Comparison of ENCODE assay signal across 9 mouse cellular contexts in the genomic region with DNA sequence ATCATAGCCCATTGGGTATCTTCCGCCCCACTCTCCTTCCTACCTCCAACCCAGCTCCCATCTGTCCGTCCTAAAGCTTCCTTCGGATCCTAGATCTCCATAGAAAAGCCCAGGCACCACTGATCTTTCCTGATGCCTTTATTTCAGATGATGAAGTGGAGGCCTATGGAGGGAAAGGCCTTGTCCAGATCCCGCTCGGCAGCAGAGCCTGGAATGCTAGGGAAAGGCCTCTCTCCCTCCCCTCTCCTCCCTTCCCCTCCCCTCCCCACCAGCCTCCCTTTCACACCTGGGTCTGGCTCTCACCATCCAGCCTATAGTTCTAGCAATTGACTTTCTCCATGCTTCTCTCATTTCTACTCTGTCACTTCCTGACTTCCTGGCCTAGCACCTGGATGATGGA.
A peak's percentile ranks its signal among the peaks of the same experiment; 100 is the strongest.
DNase-seq lines count a peak whose midpoint lies in the region; ATAC-seq lines count a peak whose summit lies in the region.
"Had no signal": no experiment of that assay in that cellular context is flagged by ENCODE, and none has a peak within 500 bp of the region (broad histone marks: within the 10 kb centered on the region; RNA-seq: fewer than 3 reads in every experiment).

No protein-coding gene starts in this region.

- no peak for ATAC-seq in heart, embryonic 12.5 days (ENCODE audit: insufficient number of reproducible peaks, low FRiP score)
- no peak for ATAC-seq in hindbrain, embryonic 12.5 days (ENCODE audit: low FRiP score)
- ATAC-seq in midbrain, embryonic 12.5 days (ENCODE audit: low FRiP score, low read depth) = no peak

- H3K4me3 ChIP-seq in heart, embryonic 12.5 days = peak overlapping the region; percentile 54
- H3K4me3 ChIP-seq in hindbrain, embryonic 12.5 days = peak overlapping the region; percentile 61
- peak overlapping the region; percentile 61; the same call in 1 of the 2 replicates for H3K4me3 ChIP-seq in midbrain, embryonic 12.5 days

- H3K27me3 ChIP-seq in heart, embryonic 12.5 days (replicated peaks) = no peaks in the 10 kb centered on the region
- no peaks in the 10 kb centered on the region for H3K27me3 ChIP-seq in hindbrain, embryonic 12.5 days
- no peaks in the 10 kb centered on the region for H3K27me3 ChIP-seq in midbrain, embryonic 12.5 days

- DNase-seq in heart, postnatal 14 days = no peak
- peak; percentile 20 for DNase-seq in cerebellum, adult 8-10 months
- no peak for DNase-seq in left cerebral cortex, postnatal 10 days (ENCODE audit: extremely low spot score in 1 of 2, low spot score in 2 of 2)
- no peak for DNase-seq in kidney, postnatal 14 days
- DNase-seq in frontal cortex, postnatal 36 days (ENCODE audit: low spot score in 2 of 2) = no peak

- H3K4me1 ChIP-seq in heart, embryonic 12.5 days (replicated peaks) = peaks cover 90% of the 10 kb centered on the region
- H3K4me1 ChIP-seq in hindbrain, embryonic 12.5 days = peaks cover 30% of the 10 kb centered on the region
- H3K4me1 ChIP-seq in midbrain, embryonic 12.5 days = peaks cover 36% of the 10 kb centered on the region

- WGBS in heart, embryonic 12.5 days = 40% methylated on average over 5 of the region's 5 CpGs
- WGBS in hindbrain, embryonic 12.5 days = 48% methylated on average over 5 of the region's 5 CpGs
- 51% methylated on average over 5 of the region's 5 CpGs for WGBS in midbrain, embryonic 12.5 days

- peak overlapping the region; percentile 60 for H3K9ac ChIP-seq in heart, embryonic 12.5 days
- peak overlapping the region; percentile 23 for H3K9ac ChIP-seq in hindbrain, embryonic 12.5 days
- 0 out of 2 replicates have a peak overlapping the region, but pooled peaks have one; percentile 4 for H3K9ac ChIP-seq in midbrain, embryonic 12.5 days (replicated peaks)

- peaks cover 10% of the 10 kb centered on the region for H3K36me3 ChIP-seq in heart, embryonic 12.5 days
- H3K36me3 ChIP-seq in hindbrain, embryonic 12.5 days = no peaks in the 10 kb centered on the region
- no peaks in the 10 kb centered on the region for H3K36me3 ChIP-seq in midbrain, embryonic 12.5 days

- no peaks in the 10 kb centered on the region for H3K9me3 ChIP-seq in heart, embryonic 12.5 days (replicated peaks)
- no peaks in the 10 kb centered on the region for H3K9me3 ChIP-seq in hindbrain, embryonic 12.5 days (replicated peaks)
- H3K9me3 ChIP-seq in midbrain, embryonic 12.5 days = no peaks in the 10 kb centered on the region

- H3K4me2 ChIP-seq in heart, embryonic 12.5 days = peak overlapping the region; percentile 84
- peak overlapping the region; percentile 67 for H3K4me2 ChIP-seq in hindbrain, embryonic 12.5 days (replicated peaks)
- H3K4me2 ChIP-seq in midbrain, embryonic 12.5 days (replicated peaks) = peak overlapping the region; percentile 67

- intact Hi-C loops in heart, postnatal 14 days (cut with DNase I) = no loop called here
- intact Hi-C loops in left cerebral cortex, postnatal 10 days (cut with DNase I) = no loop called here

- peak overlapping the region; percentile 57 for H3K27ac ChIP-seq in heart, embryonic 12.5 days (ENCODE audit: poor library complexity, severe bottlenecking)
- 0 out of 2 replicates have a peak overlapping the region, but pooled peaks have one; percentile 23 for H3K27ac ChIP-seq in hindbrain, embryonic 12.5 days
- H3K27ac ChIP-seq in midbrain, embryonic 12.5 days (replicated peaks) = no peak overlapping the region
- H3K27ac ChIP-seq: macrophage had no signal

Comparison
In these comparisons a context has a peak if more than half of its experiments do, and no peak if none do; other contexts are left out.
1. H3K9ac ChIP-seq: peak in every context shown above with its lines; median percentile 60 in heart, embryonic 12.5 days; 23 in hindbrain, embryonic 12.5 days; 4 in midbrain, embryonic 12.5 days.